Mouse (Mus musculus): ENCODE measurements around the gene Pigw. TPM values are rescaled to one million over a fixed set of nuclear protein-coding genes. Genes with fewer than 3 reads are reported as not detected.
A peak's percentile ranks its signal among the peaks of the same experiment; 100 is the strongest.
"Not testable (repeated sequence)": the region's sequence is repeated elsewhere in the genome, so short reads cannot be mapped to it uniquely, and the experiment has no call there.

Gene Pigw
- total RNA-seq, 2 experiments from 2014 or later, result 7.5 to 9.5 TPM

- DNase-seq (ENCODE audit: low spot score in 2 of 2), result no peak
- intact Hi-C loops (cut with DNase I), result no loop called here
Measured at GRCm38 (mm10) chr11:84839330-84839729, 40.8 kb downstream of the Pigw start.

- intact Hi-C loops (cut with DNase I); DNase-seq (ENCODE audit: low spot score in 2 of 2): not testable (repeated sequence)
Measured at GRCm38 (mm10) chr11:84829495-84829894, 50.6 kb downstream of the Pigw start.

GRCm38 (mm10) chr11:84828516-84829399 lies 51.3 kb downstream of the Pigw start, which contains the start of gene Dhrs11:
Gene Dhrs11, minus strand, starts transcription at chr11:84828994.
- intact Hi-C loops (cut with DNase I), result no loop called here
- DNase-seq (ENCODE audit: low spot score in 2 of 2), result peak; percentile 81 to 86

DNA sequence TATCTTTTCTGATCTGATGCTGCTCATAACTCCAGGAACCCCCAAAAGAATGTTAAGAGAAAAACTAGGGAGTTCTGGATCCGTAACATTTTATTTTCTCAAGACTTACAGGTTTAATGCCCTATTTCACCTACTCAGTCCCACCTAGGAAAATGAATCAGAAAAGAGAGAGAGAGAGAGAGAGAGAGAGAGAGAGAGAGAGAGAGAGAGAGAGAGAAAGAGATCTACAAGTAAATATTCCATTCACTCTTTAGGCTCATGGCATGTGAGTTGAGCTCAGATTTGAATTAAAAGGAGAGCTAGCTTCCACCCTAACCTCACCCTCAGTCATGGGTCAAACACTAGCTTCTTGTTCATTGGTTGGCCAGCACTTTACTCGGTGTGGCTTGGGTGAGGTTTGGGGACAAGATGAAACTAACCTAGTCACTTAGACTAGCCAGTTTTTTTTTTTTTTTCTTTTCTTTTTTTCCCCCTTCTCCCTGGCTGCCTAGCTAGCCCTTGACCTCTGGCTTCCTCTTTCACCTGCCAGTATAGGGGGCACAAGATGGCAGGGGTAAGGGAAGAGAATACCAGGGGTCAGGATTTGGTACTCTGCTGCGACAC lies 52.1 kb downstream of the Pigw start:
- DNase-seq (ENCODE audit: low spot score in 2 of 2), result no peak
- intact Hi-C loops (cut with DNase I), result no loop called here

DNA sequence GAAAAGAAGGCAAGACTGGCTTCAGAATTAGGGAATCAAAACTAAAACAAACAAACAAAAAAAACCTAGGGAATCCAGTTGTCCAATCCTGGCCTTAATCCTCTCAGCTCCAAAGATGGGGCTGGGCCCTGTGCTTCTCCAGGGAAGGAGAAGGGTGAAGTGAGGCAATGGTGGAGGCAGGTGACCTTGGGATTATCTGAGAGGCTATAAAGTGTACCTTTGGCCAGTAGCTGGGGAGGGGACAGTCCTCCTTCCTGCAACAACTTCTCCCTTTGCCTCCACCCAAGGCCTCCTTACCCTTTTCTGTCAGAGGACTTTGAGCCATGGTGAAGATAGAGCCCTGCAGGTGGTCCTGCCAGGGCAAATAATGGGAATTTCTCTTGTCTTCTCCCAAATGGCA lies 52.6 kb downstream of the Pigw start:
- no peak for DNase-seq (ENCODE audit: low spot score in 2 of 2)
- intact Hi-C loops (cut with DNase I), result no loop called here

Small RNAs within 50 kb of the gene (microRNA-seq; reads per million reads assigned to microRNA genes)
- 0 reads per million in 2 experiments for gene Gm23564

Other genes with a start within 250 kb of the Pigw start
- 10 to 100 TPM; 17.0 to 17.2 TPM for gene Mrm1, start 60.8 kb downstream of the Pigw start, total RNA-seq (2021)
- 1 to 10 TPM; 7.2 to 7.6 TPM for gene Dhrs11, start 51.3 kb downstream of the Pigw start, total RNA-seq (2021)
- gene Ggnbp2, start 9.5 kb downstream of the Pigw start, total RNA-seq (2021), result 10 to 100 TPM; 78.1 to 81.8 TPM
- 10 to 100 TPM; 12.3 to 12.8 TPM for gene Myo19, start 137 bp downstream of the Pigw start, total RNA-seq (2021)
- 10 to 100 TPM; 28.0 to 34.8 TPM for gene Znhit3, start 36.1 kb upstream of the Pigw start, total RNA-seq (2021)
- 10 to 100 TPM; 75.6 to 99.5 TPM for gene Car4, start 77.5 kb upstream of the Pigw start, total RNA-seq (2021)